Mouse (Mus musculus) ovary, postnatal 10 days (tissue): ENCODE measurements around the gene Olfr843.

Experiments
- DNase-seq: peaks from one replicate; pipeline ENCODE4 v3.0.0; 2022; ENCODE audit warnings: low spot score

Olfr843 gene

DNA sequence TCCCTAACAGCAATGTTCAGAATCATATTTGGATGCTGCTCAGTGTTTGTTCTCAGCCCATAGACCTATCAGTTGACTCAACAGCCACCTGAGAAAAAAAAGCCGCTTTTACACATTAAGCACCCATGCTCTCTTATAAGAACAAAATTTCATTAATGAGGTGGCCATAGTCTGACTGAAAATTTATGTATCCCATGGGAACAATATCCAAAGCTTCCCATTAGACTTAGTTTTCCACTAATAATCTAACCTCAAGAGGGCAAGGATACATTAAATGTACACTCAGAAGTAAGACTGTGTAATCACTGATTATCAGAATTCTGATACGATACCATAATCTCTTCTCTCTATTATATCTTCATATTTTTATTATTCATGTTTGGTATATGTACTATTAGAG lies at the start of gene Olfr843:
Gene Olfr843, minus strand, starts transcription at position 101 of the 400 bp plus-strand sequence.
- DNase-seq: no peak
